Mouse (Mus musculus) kidney, adult 2 months (tissue): ENCODE results near the gene Sdk1.

Source experiments
- CTCF ChIP-seq: fragments of 200-500 bp; conservative IDR thresholded peaks from 2 replicates; pipeline ENCODE4 v1.5.1; 2011; ENCODE audit warnings: low read depth, mild to moderate bottlenecking, control low read depth, low read length, moderate library complexity, mixed read lengths; ENCODE audit not compliant: insufficient read depth, insufficient read length
- POLR2A ChIP-seq: fragments of 200-500 bp; IDR thresholded peaks from one replicate; pipeline ENCODE4 v1.6.1; 2011; ENCODE audit warnings: low read depth, low read length, control low read depth

GRCm38 (mm10) chr5:141984322-141984721 lies 743.0 kb downstream of the Sdk1 start:
- TF ChIP-seq POLR2A (no peak), CTCF (no peak)
